Mouse (Mus musculus) midbrain, postnatal 0 days (tissue): ENCODE measurements at regions not wholly inside any gene's neighbourhood (a gene's known extent, or its start where the extent isn't known, plus 50 kb on each side); places are given as distances from the start of the nearest gene placed in this dataset.
"Not testable (repeated sequence)": the region's sequence is repeated elsewhere in the genome, so short reads cannot be mapped to it uniquely, and the experiment has no call there.

Source experiments
- ATAC-seq: fragments of 200-750 bp; cut with Nextera tagmentation; 2 replicates; pipeline ENCODE4 v1.8.0; 2017; ENCODE audit warnings: moderate number of reproducible peaks, mild to moderate bottlenecking, moderate TSS enrichment, moderate library complexity; ENCODE audit not compliant: low FRiP score
- DNase-seq: peaks from one replicate; pipeline ENCODE4 v3.0.0-alpha.2; 2015; ENCODE audit warnings: low spot score
- H3K27ac ChIP-seq: fragments of 300-500 bp; sonication (generic); 2 replicates; pipeline ENCODE4 v1.5.1; 2014; ENCODE audit warnings: low read depth, mild to moderate bottlenecking, low read length, mixed read lengths
- H3K27me3 ChIP-seq: fragments of 300-500 bp; sonication (generic); 2 replicates; pipeline ENCODE4 v1.6.1; 2014; ENCODE audit warnings: low read length, control low read depth, mixed read lengths; ENCODE audit not compliant: insufficient read depth
- H3K36me3 ChIP-seq: fragments of 300-500 bp; sonication (generic); 2 replicates; pipeline ENCODE4 v1.6.1; 2014; ENCODE audit warnings: low read length, control low read depth, mixed read lengths; ENCODE audit not compliant: insufficient read depth
- H3K4me1 ChIP-seq: fragments of 300-500 bp; sonication (generic); 2 replicates; pipeline ENCODE4 v1.6.1; 2014; ENCODE audit warnings: mild to moderate bottlenecking, control low read depth, antibody characterized with exemption, low read length, mixed read lengths; ENCODE audit not compliant: insufficient read depth
- H3K4me2 ChIP-seq: fragments of 300-500 bp; sonication (generic); 2 replicates; pipeline ENCODE4 v1.6.1; 2014; ENCODE audit warnings: low read depth, mild to moderate bottlenecking, low read length, mixed read lengths; ENCODE audit not compliant: poor library complexity, severe bottlenecking
- H3K4me3 ChIP-seq: fragments of 300-500 bp; sonication (generic); 2 replicates; pipeline ENCODE4 v1.5.1; 2014; ENCODE audit warnings: low read depth, mild to moderate bottlenecking, low read length, moderate library complexity
- H3K9ac ChIP-seq: fragments of 300-500 bp; sonication (generic); replicated peaks from 2 replicates; pipeline ENCODE4 v1.6.1; 2014; ENCODE audit warnings: mild to moderate bottlenecking, low read length, moderate library complexity, mixed read lengths; ENCODE audit not compliant: poor library complexity, severe bottlenecking
- H3K9me3 ChIP-seq: fragments of 300-500 bp; sonication (generic); 2 replicates; pipeline ENCODE4 v1.6.1; 2016; ENCODE audit warnings: low read length, control low read depth
- CTCF ChIP-seq: IDR thresholded peaks from 2 replicates; pipeline ENCODE4 v1.5.1; 2016; ENCODE audit warnings: antibody characterized with exemption, mild to moderate bottlenecking
- whole genome bisulfite sequencing: fragments of 180-500 bp; shearing (Covaris S2); extraction: QIAGEN DNeasy Blood & Tissue Kit; methylation state at CpG from one replicate; pipeline ENCODE4 v1.1.7; 2014; 5-methylcytosine and 5-hydroxymethylcytosine counted together

DNA sequence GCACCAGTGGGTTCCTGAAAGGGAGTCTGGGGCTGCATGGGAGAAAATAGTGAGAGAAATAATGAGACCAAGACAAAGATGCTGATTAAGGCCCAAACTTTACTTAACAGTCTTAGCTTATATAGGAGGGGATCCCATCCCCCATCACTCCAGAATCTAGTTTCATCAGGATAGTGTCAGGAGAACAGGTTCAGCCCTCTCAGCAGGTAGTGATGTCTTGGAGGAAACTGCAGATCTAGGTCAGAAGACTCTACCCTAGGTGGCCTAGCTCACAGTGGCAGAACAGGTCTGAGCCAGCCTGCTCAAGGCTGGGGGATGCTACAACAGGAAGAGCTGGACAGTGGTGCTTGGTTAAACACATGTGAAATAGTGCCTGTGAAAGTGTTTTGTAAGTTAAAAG lies 204.6 kb upstream of the Ngly1 start:
- Histone ChIP-seq H3K4me3 (no peak overlapping the region), H3K4me1 (no peaks in the 10 kb centered on the region), H3K9ac (no peak overlapping the region), H3K4me2 (no peak overlapping the region), H3K36me3 (no peaks in the 10 kb centered on the region), H3K27ac (no peak overlapping the region), H3K27me3 (no peaks in the 10 kb centered on the region), H3K9me3 (no peaks in the 10 kb centered on the region)
- DNase-seq, result no peak
- TF ChIP-seq CTCF, result no peak
- no peak for ATAC-seq

DNA sequence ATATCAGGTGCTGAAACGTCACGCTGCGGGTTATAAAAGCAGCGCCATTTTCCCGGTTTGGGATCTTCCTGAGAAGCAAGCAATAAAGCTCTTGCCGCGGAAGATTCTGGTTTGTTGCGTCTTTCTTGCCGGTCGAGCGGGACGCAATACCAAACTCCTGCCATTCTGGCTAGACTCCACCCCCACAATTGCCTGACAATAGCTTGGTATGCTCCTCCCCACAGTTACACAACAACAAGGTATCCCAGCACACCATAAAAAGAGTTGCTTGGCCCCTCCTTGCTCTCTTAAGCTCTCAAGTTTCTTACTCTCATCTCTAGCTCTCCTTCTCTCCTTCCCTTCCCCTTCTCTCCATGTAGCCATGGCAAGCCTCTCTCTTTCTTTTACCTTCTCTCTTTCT lies 176.5 kb upstream of the Ngly1 start:
- DNase-seq, H3K9ac ChIP-seq, H3K36me3 ChIP-seq: not testable (repeated sequence)

DNA sequence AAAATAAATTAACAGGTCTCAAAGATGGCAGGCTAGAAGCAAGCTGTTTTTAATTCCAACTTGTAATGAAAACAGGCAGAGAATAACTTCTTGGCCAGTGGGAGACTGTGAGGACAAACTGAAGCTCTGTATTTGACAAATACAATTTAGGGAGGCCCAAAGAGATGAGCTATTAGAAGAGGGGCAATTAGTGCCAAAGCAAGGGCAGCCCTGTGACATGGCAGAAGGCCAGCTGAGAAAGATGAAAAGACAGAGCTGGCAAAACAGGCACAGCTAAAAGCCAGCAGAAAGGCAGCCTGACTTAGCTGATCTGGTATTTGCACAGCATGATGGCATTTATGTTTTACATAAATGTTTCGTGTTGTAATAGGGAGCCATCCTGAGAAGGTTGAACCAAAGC lies 175.0 kb upstream of the Ngly1 start:
- Histone ChIP-seq H3K4me3 (no peak overlapping the region), H3K27me3 (no peaks in the 10 kb centered on the region), H3K9ac (no peak overlapping the region), H3K36me3 (no peaks in the 10 kb centered on the region), H3K4me1 (no peaks in the 10 kb centered on the region), H3K27ac (no peak overlapping the region), H3K9me3 (no peaks in the 10 kb centered on the region), H3K4me2 (no peak overlapping the region)
- WGBS, result 53% methylated on average over 1 of the region's 1 CpGs
- TF ChIP-seq CTCF, result no peak
- peak; percentile 44 for DNase-seq
- no peak for ATAC-seq

More for the DNA sequence above, 176.5 kb upstream of the Ngly1 start:
- WGBS, result 97% methylated on average over 7 of the region's 12 CpGs
- H3K4me1 ChIP-seq, H3K9me3 ChIP-seq, H3K4me3 ChIP-seq, H3K27ac ChIP-seq, ATAC-seq, H3K4me2 ChIP-seq, H3K27me3 ChIP-seq: not testable (repeated sequence)

DNA sequence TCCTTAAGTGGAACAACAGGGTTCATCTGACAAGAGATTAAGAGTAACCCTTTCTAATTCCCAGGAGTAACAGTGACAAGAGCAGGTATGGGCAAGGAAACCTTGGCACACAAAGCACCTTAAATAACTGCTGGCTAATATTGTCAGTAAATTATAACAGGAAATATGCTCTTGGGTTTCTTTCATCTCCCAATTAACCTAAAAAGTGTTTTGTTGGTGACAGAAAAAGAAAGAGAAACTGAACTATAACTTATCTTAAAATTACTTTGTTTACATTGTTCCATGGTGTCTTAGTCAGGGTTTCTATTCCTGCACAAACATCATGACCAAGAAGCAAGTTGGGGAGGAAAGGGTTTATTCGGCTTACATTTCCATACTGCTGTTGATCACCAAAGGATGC lies 170.0 kb upstream of the Ngly1 start:
- H3K9ac ChIP-seq, result no peak overlapping the region
- no peak overlapping the region for H3K4me2 ChIP-seq
- H3K27ac ChIP-seq, result no peak overlapping the region
- H3K4me3 ChIP-seq, result no peak overlapping the region
- no peak for DNase-seq
- no peaks in the 10 kb centered on the region for H3K36me3 ChIP-seq
- ATAC-seq, result no peak
- TF ChIP-seq CTCF, result no peak
- no peaks in the 10 kb centered on the region for H3K9me3 ChIP-seq
- H3K4me1 ChIP-seq, result no peaks in the 10 kb centered on the region
- no peaks in the 10 kb centered on the region for H3K27me3 ChIP-seq
- WGBS, result 83% methylated on average over 1 of the region's 1 CpGs

DNA sequence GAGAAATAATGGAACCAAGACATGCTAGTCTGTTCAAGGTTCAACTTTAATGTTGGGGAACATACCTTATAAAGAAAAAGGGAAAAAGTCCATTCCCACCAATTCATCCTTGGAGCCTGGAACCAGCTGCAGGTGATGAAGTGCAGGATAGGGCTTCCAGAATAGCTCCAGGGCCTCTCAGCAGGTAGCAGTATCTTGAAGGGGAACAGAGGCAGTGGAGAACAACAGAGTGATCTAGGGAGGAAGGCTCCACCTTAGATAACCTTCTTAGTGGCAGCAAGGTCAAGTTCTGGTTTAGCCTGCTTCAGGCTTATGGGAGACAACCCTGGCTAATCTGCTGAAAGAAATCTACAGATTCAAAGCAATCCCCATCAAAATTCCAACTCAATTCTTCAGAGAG lies 161.8 kb upstream of the Ngly1 start:
- H3K9ac ChIP-seq, H3K4me1 ChIP-seq, H3K9me3 ChIP-seq, H3K36me3 ChIP-seq, H3K4me3 ChIP-seq, H3K4me2 ChIP-seq, H3K27me3 ChIP-seq, H3K27ac ChIP-seq, ATAC-seq, DNase-seq: not testable (repeated sequence)

DNA sequence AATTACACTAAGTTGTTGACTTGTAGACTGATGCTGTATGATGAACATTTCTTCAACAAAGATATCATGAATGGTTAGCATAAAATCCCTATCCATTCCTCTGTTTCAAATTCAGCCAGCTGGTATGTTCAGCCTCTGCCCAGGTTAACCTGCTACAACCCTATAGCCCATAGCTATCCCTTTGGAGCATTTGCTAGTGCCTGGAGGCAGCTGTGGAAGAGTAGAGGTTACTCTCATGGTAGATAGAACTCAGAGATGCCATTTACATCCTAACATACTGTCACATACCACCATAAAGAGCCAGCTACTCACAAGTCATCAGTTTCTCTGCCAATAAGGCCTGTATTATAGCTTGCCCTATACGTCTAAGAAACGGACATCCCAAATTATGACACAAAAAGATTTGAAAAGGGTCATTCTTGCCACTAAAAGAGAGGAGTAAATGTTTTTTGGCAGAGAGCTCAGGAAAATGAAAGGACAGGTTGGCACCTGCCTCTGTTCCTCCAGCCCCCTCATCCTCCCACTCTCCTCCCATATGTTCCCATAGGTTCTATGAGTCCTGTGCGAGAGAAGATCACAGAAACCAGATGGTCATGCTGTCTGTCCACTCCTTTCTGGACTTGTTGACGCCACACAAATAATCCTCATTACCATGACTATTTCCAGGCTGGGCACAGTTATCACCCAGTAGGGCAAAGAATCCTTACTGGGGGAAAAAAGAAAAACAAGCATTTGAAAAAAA lies 156.5 kb upstream of the Ngly1 start:
- Histone ChIP-seq H3K27ac (no peak overlapping the region), H3K4me1 (no peaks in the 10 kb centered on the region), H3K9ac (no peak overlapping the region), H3K4me2 (no peak overlapping the region), H3K4me3 (no peak overlapping the region), H3K9me3 (no peaks in the 10 kb centered on the region), H3K36me3 (no peaks in the 10 kb centered on the region), H3K27me3 (no peaks in the 10 kb centered on the region)
- WGBS, result 87% methylated on average over 4 of the region's 4 CpGs
- TF ChIP-seq CTCF, result no peak
- ATAC-seq (no peak), DNase-seq (peak; percentile 4)
